Mouse (Mus musculus) left cerebral cortex, postnatal 4 days (tissue): ENCODE measurements around the gene Gstm4. TPM values are rescaled to one million over a fixed set of nuclear protein-coding genes. Genes with fewer than 3 reads are reported as not detected.
"Not testable (repeated sequence)": the region's sequence is repeated elsewhere in the genome, so short reads cannot be mapped to it uniquely, and the experiment has no call there.

Source experiments
- DNase-seq: peaks from one replicate; pipeline ENCODE4 v3.0.0-alpha.2; 2022
- intact Hi-C: fragments of 180-260 bp; cut with DNase I; formaldehyde crosslinking; loops from one replicate; pipeline ENCODE4 v1.15.1; 2025
- total RNA-seq, 2 experiments: library from RNA; stranded (reverse); gene quantifications; 2 replicates each; pipeline ENCODE4 v1.2.3; 2021

The Gstm4 gene
- total RNA-seq, 2 experiments from 2014 or later, result 10.3 to 10.9 TPM

GRCm38 (mm10) chr3:108019226-108019625 is 25.5 kb downstream of the Gstm4 start:
- DNase-seq, intact Hi-C loops: not testable (repeated sequence)

GRCm38 (mm10) chr3:108018190-108018820 is 26.4 kb downstream of the Gstm4 start:
- no peak for DNase-seq
- intact Hi-C loops, result loop anchor here (1.0 kb wide), 1 partner anchor 48 kb away; no protein-coding TSS in a partner anchor

- intact Hi-C loops, result loop anchor here (1.0 kb wide), 1 partner anchor 47 kb away; no protein-coding TSS in a partner anchor
- peak; percentile 95 for DNase-seq
Measured at GRCm38 (mm10) chr3:108017473-108018189, 27.1 kb downstream of the Gstm4 start, which contains the start of gene Gstm1. Gstm1 (minus strand) TSS chr3:108017973.

- intact Hi-C loops, DNase-seq: not testable (repeated sequence)
Measured at GRCm38 (mm10) chr3:108016468-108016867, 28.2 kb downstream of the Gstm4 start.

- intact Hi-C loops, result no loop called here
- no peak for DNase-seq
Measured at GRCm38 (mm10) chr3:108014974-108015346, 29.7 kb downstream of the Gstm4 start.

GRCm38 (mm10) chr3:108014098-108014973 is 30.4 kb downstream of the Gstm4 start:
- DNase-seq, result no peak
- intact Hi-C loops, result no loop called here

- DNase-seq, result no peak
- intact Hi-C loops, result no loop called here
Measured at GRCm38 (mm10) chr3:108013331-108013871, 31.3 kb downstream of the Gstm4 start.

GRCm38 (mm10) chr3:108011558-108011957 is 33.1 kb downstream of the Gstm4 start:
- intact Hi-C loops, result no loop called here
- DNase-seq, result peak; percentile 24

GRCm38 (mm10) chr3:108010286-108010685 is 34.4 kb downstream of the Gstm4 start:
- DNase-seq, result peak; percentile 74
- intact Hi-C loops, result no loop called here

- intact Hi-C loops, result no loop called here
Measured at GRCm38 (mm10) chr3:108002021-108002420, 42.7 kb downstream of the Gstm4 start.

GRCm38 (mm10) chr3:107999491-107999890 is 45.2 kb downstream of the Gstm4 start:
- intact Hi-C loops, result no loop called here
- DNase-seq, result no peak

More at GRCm38 (mm10) chr3:108002021-108002420, 42.7 kb downstream of the Gstm4 start:
- no peak for DNase-seq

- no peak for DNase-seq
- intact Hi-C loops, result no loop called here
Measured at GRCm38 (mm10) chr3:107998591-107998990, 46.1 kb downstream of the Gstm4 start.

- no peak for DNase-seq
- intact Hi-C loops, result no loop called here
Measured at GRCm38 (mm10) chr3:107996576-107996975, 48.1 kb downstream of the Gstm4 start.

- intact Hi-C loops, DNase-seq: not testable (repeated sequence)
Measured at GRCm38 (mm10) chr3:107995974-107996373, 48.7 kb downstream of the Gstm4 start.

Other genes starting within 250 kb of the Gstm4 start
- not detected for gene Eps8l3, start 167.7 kb downstream of the Gstm4 start, total RNA-seq
- gene Gstm5, start 149.1 kb downstream of the Gstm4 start, total RNA-seq, result 10 to 100 TPM; 80.6 to 81.3 TPM
- gene Gstm7, start 113.1 kb downstream of the Gstm4 start, total RNA-seq, result 10 to 100 TPM; 29.3 to 29.7 TPM
- 1 to 10 TPM; 4.9 to 5.3 TPM for gene Gstm6, start 101.1 kb downstream of the Gstm4 start, total RNA-seq
- not detected for gene Gstm3, start 75.6 kb downstream of the Gstm4 start, total RNA-seq
- gene Gstm2, start 58.4 kb downstream of the Gstm4 start, total RNA-seq, result 1 to 10 TPM; 3.2 to 3.8 TPM
- 10 to 100 TPM; 60.4 to 75.2 TPM for gene Gstm1, start 26.9 kb downstream of the Gstm4 start, total RNA-seq
- gene Ampd2, start 41.8 kb upstream of the Gstm4 start, total RNA-seq, result 10 to 100 TPM; 65.3 to 75.4 TPM
- under 1 TPM in 1 of 2 experiments, not detected in 1; 0.44 TPM for gene Gnat2, start 47.9 kb upstream of the Gstm4 start, total RNA-seq
- gene Gnai3, start 101.3 kb upstream of the Gstm4 start, total RNA-seq, result 10 to 100 TPM; 88.6 to 90.4 TPM
- gene Gpr61, start 110.0 kb upstream of the Gstm4 start, total RNA-seq, result 10 to 100 TPM; 12.1 to 14.0 TPM
- 10 to 100 TPM; 23.6 to 25.8 TPM for gene Amigo1, start 141.4 kb upstream of the Gstm4 start, total RNA-seq
- 10 to 100 TPM; 10.9 to 11.4 TPM for gene Cyb561d1, start 156.3 kb upstream of the Gstm4 start, total RNA-seq
- gene Atxn7l2, start 166.0 kb upstream of the Gstm4 start, total RNA-seq, result 10 to 100 TPM; 33.1 to 34.8 TPM
- gene Sypl2, start 181.8 kb upstream of the Gstm4 start, total RNA-seq, result 1 to 10 TPM in 1 of 2 experiments, under 1 TPM in 1; 0.98 to 1.4 TPM
- gene Psma5, start 212.0 kb upstream of the Gstm4 start, total RNA-seq, result 10 to 100 TPM; 98.8 to 99.0 TPM
- 10 to 100 TPM; 90.4 to 93.5 TPM for gene Sort1, start 239.2 kb upstream of the Gstm4 start, total RNA-seq